Comparison of ENCODE assay signal across 13 mouse cellular contexts in genomic region chr5:74832011-74832410, GRCm38 (mm10).
DNase-seq lines count a peak whose midpoint lies in the region; ATAC-seq and TF ChIP-seq lines count a peak whose summit lies in the region.
"Had no signal": no experiment of that assay in that cellular context is flagged by ENCODE, and none has a peak within 500 bp of the region (broad histone marks: within the 10 kb centered on the region; RNA-seq: fewer than 3 reads in every experiment).

No protein-coding gene starts in this region.

- H3K27me3 ChIP-seq in limb, embryonic 14.5 days (ENCODE audit: control insufficient read depth, insufficient read depth, low read length), result no peaks in the 10 kb centered on the region
- no peaks in the 10 kb centered on the region for H3K27me3 ChIP-seq in kidney, embryonic 15.5 days
- H3K27me3 ChIP-seq: liver, embryonic 15.5 days; midbrain, embryonic 12.5 days had no signal

- ATAC-seq in limb, embryonic 14.5 days (ENCODE audit: low FRiP score, low read depth), result no peak
- no peak for ATAC-seq in kidney, embryonic 15.5 days (replicated peaks; ENCODE audit: low FRiP score)

- H3K4me2 ChIP-seq in limb, embryonic 14.5 days (replicated peaks; ENCODE audit: low read depth, low read length, severe bottlenecking), result no peak overlapping the region
- no peak overlapping the region for H3K4me2 ChIP-seq in kidney, embryonic 15.5 days
- H3K4me2 ChIP-seq: liver, embryonic 15.5 days; midbrain, embryonic 12.5 days had no signal

- no peaks in the 10 kb centered on the region for H3K36me3 ChIP-seq in limb, embryonic 14.5 days (ENCODE audit: control insufficient read depth, insufficient read depth, low read length)
- no peaks in the 10 kb centered on the region for H3K36me3 ChIP-seq in kidney, embryonic 15.5 days
- H3K36me3 ChIP-seq: liver, embryonic 15.5 days; midbrain, embryonic 12.5 days had no signal

- no peak overlapping the region for H3K4me3 ChIP-seq in limb, embryonic 14.5 days (replicated peaks; ENCODE audit: low read length)
- no peak overlapping the region for H3K4me3 ChIP-seq in kidney, embryonic 15.5 days (replicated peaks)
- H3K4me3 ChIP-seq: liver, embryonic 15.5 days; midbrain, embryonic 12.5 days had no signal

- H3K4me1 ChIP-seq in limb, embryonic 14.5 days (ENCODE audit: control insufficient read depth, insufficient read depth, low read length), result peaks cover 18% of the 10 kb centered on the region
- peaks cover 21% of the 10 kb centered on the region; the same call in 1 of the 2 replicates for H3K4me1 ChIP-seq in kidney, embryonic 15.5 days
- H3K4me1 ChIP-seq: liver, embryonic 15.5 days; midbrain, embryonic 12.5 days had no signal

- no peak overlapping the region for H3K9ac ChIP-seq in limb, embryonic 14.5 days (ENCODE audit: low read depth, low read length, severe bottlenecking)
- no peak overlapping the region for H3K9ac ChIP-seq in kidney, embryonic 15.5 days
- H3K9ac ChIP-seq: liver, embryonic 15.5 days; midbrain, embryonic 12.5 days had no signal

- no peaks in the 10 kb centered on the region for H3K9me3 ChIP-seq in limb, embryonic 14.5 days (ENCODE audit: control insufficient read depth, low read length)
- H3K9me3 ChIP-seq in kidney, embryonic 15.5 days (replicated peaks), result no peaks in the 10 kb centered on the region
- H3K9me3 ChIP-seq: liver, embryonic 15.5 days; midbrain, embryonic 12.5 days had no signal

- no peak for TF ChIP-seq POLR2A in limb, embryonic 14.5 days (IDR thresholded peaks at IDR 0.05; ENCODE audit: borderline replicate concordance, extremely low read depth, insufficient read depth, insufficient read length)

- 60% methylated on average over 7 of the region's 7 CpGs for WGBS in limb, embryonic 14.5 days
- 75% methylated on average over 7 of the region's 7 CpGs for WGBS in kidney, embryonic 15.5 days

- peak; percentile 11 to 34 for DNase-seq in layer of hippocampus, adult 18-20 months (ENCODE audit: low spot score in 2 of 2)
- no peak for DNase-seq in layer of hippocampus, adult 9-10 months (ENCODE audit: low spot score)
- peak; percentile 75 for DNase-seq in brain, adult 2 months (ENCODE audit: low read depth, low spot score)
- DNase-seq in embryo, embryonic 11 days, result peak; percentile 43
- peak; percentile 32 for DNase-seq in limb, embryonic 14.5 days (ENCODE audit: low spot score)
- DNase-seq in heart, adult 9 months (ENCODE audit: low spot score in 2 of 2), result no peak
- DNase-seq: adrenal gland, postnatal 10 days; heart, postnatal 14 days; kidney, adult 9 months; lung, postnatal 14 days had no signal

- no peak overlapping the region for H3K27ac ChIP-seq in limb, embryonic 14.5 days (replicated peaks; ENCODE audit: low read depth, low read length)
- H3K27ac ChIP-seq in kidney, embryonic 15.5 days, result no peak overlapping the region
- H3K27ac ChIP-seq: liver, embryonic 15.5 days; midbrain, embryonic 12.5 days had no signal

Comparison
In these comparisons a context has a peak if more than half of its experiments do, and no peak if none do; other contexts are left out.
1. DNase-seq: peak in layer of hippocampus, adult 18-20 months (2 of 2), brain, adult 2 months (single experiment), embryo, embryonic 11 days (single experiment) and limb, embryonic 14.5 days (single experiment); none in layer of hippocampus, adult 9-10 months (single experiment) and heart, adult 9 months (0 of 2).